Mouse (Mus musculus): ENCODE results near the gene Tm6sf1. TPM values are rescaled to one million over a fixed set of nuclear protein-coding genes. Genes with fewer than 3 reads are reported as not detected.

Tm6sf1 gene
- total RNA-seq, 2 experiments from 2014 or later = 29.5 to 30.0 TPM

Other genes with a start within 250 kb of the Tm6sf1 start
- 10 to 100 TPM; 67.2 to 77.5 TPM for gene Homer2, start 151.5 kb upstream of the Tm6sf1 start, total RNA-seq (2021)
- 10 to 100 TPM; 77.8 to 85.5 TPM for gene Ramac, start 96.1 kb upstream of the Tm6sf1 start, total RNA-seq (2021)
- 10 to 100 TPM; 24.2 to 29.0 TPM for gene 3110040N11Rik, start 69.5 kb upstream of the Tm6sf1 start, total RNA-seq (2021)
- 100 to 1,000 TPM; 120 to 123 TPM for gene Btbd1, start 29.6 kb upstream of the Tm6sf1 start, total RNA-seq (2021)
- gene Gm10160, start 3.2 kb upstream of the Tm6sf1 start, total RNA-seq (2021) = not detected
- gene Hdgfl3, start 75.5 kb downstream of the Tm6sf1 start, total RNA-seq (2021) = 10 to 100 TPM; 71.9 to 73.0 TPM
- gene Bnc1, start 133.3 kb downstream of the Tm6sf1 start, total RNA-seq (2021) = not detected

Data from left cerebral cortex, postnatal 25 days (tissue).